Mouse (Mus musculus): ENCODE measurements around the gene Cyfip2.

DNA sequence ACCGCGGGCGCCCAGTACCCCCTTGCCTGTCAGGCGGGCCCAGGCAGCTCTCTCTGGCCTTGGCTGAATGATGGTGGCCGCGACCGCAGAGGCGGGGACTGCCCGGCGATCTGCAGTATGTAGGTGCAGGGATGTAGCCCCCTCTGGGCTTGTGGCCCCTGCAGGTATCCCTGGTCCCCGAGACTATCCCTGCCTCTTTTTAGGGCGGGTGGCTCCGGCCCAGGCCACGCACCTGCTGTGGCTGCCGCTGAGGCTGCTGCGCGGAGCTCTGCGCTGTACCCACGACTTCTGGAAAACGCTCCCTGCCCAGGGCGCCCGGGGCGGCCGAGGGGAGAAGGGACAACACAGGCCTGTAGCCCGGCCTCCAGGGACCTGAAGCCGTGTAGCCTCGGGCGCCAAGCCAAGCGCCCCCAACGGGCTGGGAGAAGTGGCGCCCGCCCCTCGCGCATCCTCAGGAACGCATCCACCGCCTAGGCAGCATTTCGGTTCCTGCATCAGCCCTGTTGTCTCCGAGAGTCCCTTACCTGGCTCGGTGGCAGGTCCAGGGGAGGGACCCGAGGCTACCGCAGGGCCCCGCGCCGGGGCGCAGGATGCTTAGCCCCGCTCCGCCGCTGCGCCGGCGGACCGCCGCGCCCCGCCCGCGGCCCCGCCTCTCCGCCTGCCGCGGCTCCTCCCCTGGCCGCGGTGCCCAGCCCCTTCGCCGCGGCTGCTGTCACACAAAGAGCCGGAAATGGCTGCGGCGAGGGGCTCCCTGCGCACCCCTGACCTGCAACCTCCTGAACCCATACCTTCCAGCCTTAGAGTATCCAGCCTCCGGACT, 746 bp downstream of the Cyfip2 start:
- no peak for TF ChIP-seq CTCF (IDR thresholded peaks at IDR 0.05; ENCODE audit: control insufficient read depth, insufficient read depth, insufficient read length)
- no peak for TF ChIP-seq USF1 (IDR thresholded peaks at IDR 0.05; ENCODE audit: low read depth)
- no peak for TF ChIP-seq MYOD1 (IDR thresholded peaks at IDR 0.05; ENCODE audit: control insufficient read depth, insufficient read length, low read depth)
- TF ChIP-seq CEBPB (IDR thresholded peaks at IDR 0.05; ENCODE audit: low read depth), result no peak
- no peak for TF ChIP-seq MAX (IDR thresholded peaks at IDR 0.05)
- no peak for TF ChIP-seq FOSL1 (IDR thresholded peaks at IDR 0.05; ENCODE audit: insufficient read depth, low read length, poor library complexity, severe bottlenecking)

Data from C2C12 (cell line).